19 mouse cellular contexts compared by ENCODE assay signal in the genomic region with DNA sequence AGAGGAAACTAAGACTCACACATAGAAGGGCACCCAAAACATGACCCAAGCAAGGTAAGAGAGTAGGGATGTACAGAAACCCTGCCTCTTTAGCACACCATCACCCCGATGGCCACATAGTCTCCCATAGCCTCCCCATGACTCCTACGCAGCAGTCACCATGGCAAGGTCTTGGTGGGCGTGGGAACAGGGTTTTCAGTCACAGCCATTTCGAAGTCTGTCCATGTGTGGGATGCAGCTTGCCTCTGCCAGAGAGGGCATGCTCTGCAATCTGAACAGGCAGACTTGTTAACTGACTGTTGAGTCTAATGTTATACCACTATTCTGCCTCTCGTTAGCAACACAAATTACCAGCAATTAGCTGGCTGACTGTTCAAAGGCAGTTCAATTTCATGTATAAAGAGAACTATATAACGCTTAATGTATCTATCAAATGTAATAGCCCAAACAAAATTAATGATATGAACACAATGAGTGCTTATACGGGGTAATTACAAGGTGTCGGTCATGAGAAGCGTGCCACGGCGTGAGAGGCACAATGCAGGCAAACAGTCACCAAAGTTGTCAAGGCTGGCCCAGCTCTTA.
DNase-seq lines count a peak whose midpoint lies in the region; ATAC-seq and TF ChIP-seq lines count a peak whose summit lies in the region.
"Had no signal": no experiment of that assay in that cellular context is flagged by ENCODE, and none has a peak within 500 bp of the region (broad histone marks: within the 10 kb centered on the region; RNA-seq: fewer than 3 reads in every experiment).

No protein-coding gene starts in this region.

- 93% methylated on average over 11 of the region's 11 CpGs for WGBS in heart, embryonic 11.5 days (ENCODE audit: insufficient replicate concordance)
- WGBS in hindbrain, embryonic 16.5 days, result 70% methylated on average over 11 of the region's 11 CpGs
- WGBS in hindbrain, embryonic 11.5 days, result 89% methylated on average over 11 of the region's 11 CpGs
- WGBS in midbrain, embryonic 15.5 days, result 89% methylated on average over 11 of the region's 11 CpGs
- 92% methylated on average over 11 of the region's 11 CpGs for WGBS in midbrain, embryonic 10.5 days
- 94% methylated on average over 11 of the region's 11 CpGs for WGBS in lung, adult 2 months

- H3K4me1 ChIP-seq in heart, embryonic 11.5 days (ENCODE audit: control insufficient read depth, insufficient read depth, low read length), result peaks cover 5% of the 10 kb centered on the region; the same call in 1 of the 2 replicates
- H3K4me1 ChIP-seq in hindbrain, embryonic 16.5 days (ENCODE audit: control insufficient read depth, insufficient read depth, low read depth, low read length), result peaks cover 53% of the 10 kb centered on the region
- peaks cover 11% of the 10 kb centered on the region; the same call in 1 of the 2 replicates for H3K4me1 ChIP-seq in hindbrain, embryonic 11.5 days (replicated peaks; ENCODE audit: control insufficient read depth, insufficient read depth, low read length)
- peaks cover 80% of the 10 kb centered on the region for H3K4me1 ChIP-seq in midbrain, embryonic 15.5 days
- peaks cover 65% of the 10 kb centered on the region for H3K4me1 ChIP-seq in midbrain, embryonic 10.5 days
- no peaks in the 10 kb centered on the region for H3K4me1 ChIP-seq in lung, adult 2 months (ENCODE audit: control insufficient read depth, insufficient read depth, low read length)

- ATAC-seq in heart, embryonic 11.5 days (replicated peaks; ENCODE audit: insufficient number of reproducible peaks, low FRiP score, low TSS enrichment), result no peak
- ATAC-seq in hindbrain, embryonic 16.5 days, result no peak
- no peak for ATAC-seq in hindbrain, embryonic 11.5 days (ENCODE audit: low FRiP score)
- ATAC-seq in midbrain, embryonic 15.5 days (replicated peaks), result no peak
- ATAC-seq: forebrain, postnatal 0 days had no signal

- no peak overlapping the region for H3K4me2 ChIP-seq in heart, embryonic 11.5 days
- H3K4me2 ChIP-seq in hindbrain, embryonic 16.5 days (ENCODE audit: low read length), result no peak overlapping the region
- no peak overlapping the region for H3K4me2 ChIP-seq in hindbrain, embryonic 11.5 days (replicated peaks; ENCODE audit: low read depth, low read length)
- H3K4me2 ChIP-seq in midbrain, embryonic 15.5 days, result no peak overlapping the region
- H3K4me2 ChIP-seq: heart, embryonic 15.5 days had no signal

- no peak overlapping the region for H3K9ac ChIP-seq in heart, embryonic 11.5 days (ENCODE audit: low read depth, low read length)
- no peak overlapping the region for H3K9ac ChIP-seq in hindbrain, embryonic 16.5 days (ENCODE audit: low read depth, low read length)
- H3K9ac ChIP-seq in hindbrain, embryonic 11.5 days (ENCODE audit: low read depth, low read length), result no peak overlapping the region
- no peak overlapping the region for H3K9ac ChIP-seq in midbrain, embryonic 15.5 days
- H3K9ac ChIP-seq: forebrain, postnatal 0 days; heart, embryonic 15.5 days had no signal

- DNase-seq in heart, adult 11 months, result peak; percentile 61
- DNase-seq in hindbrain, embryonic 11.5 days (ENCODE audit: low spot score), result no peak
- no peak for DNase-seq in midbrain, embryonic 10.5 days (ENCODE audit: low spot score)
- DNase-seq in lung, adult 2 months, result no peak
- DNase-seq: adrenal gland, adult 2 months; adrenal gland, postnatal 25 days; cerebellum, adult 2 months; cerebellum, postnatal 10 days; forebrain, postnatal 0 days; gastrocnemius, postnatal 25 days; heart, adult 18-20 months; heart, postnatal 14 days; kidney, adult 11 months had no signal

- no peak for TF ChIP-seq POLR2A in lung, adult 2 months (IDR thresholded peaks at IDR 0.05; ENCODE audit: borderline replicate concordance, extremely low read depth, low read depth, low read length)

- no peaks in the 10 kb centered on the region for H3K9me3 ChIP-seq in heart, embryonic 11.5 days (replicated peaks; ENCODE audit: control insufficient read depth, low read length)
- H3K9me3 ChIP-seq in hindbrain, embryonic 16.5 days (ENCODE audit: control insufficient read depth, low read length), result no peaks in the 10 kb centered on the region
- H3K9me3 ChIP-seq in hindbrain, embryonic 11.5 days (ENCODE audit: control insufficient read depth, low read length), result no peaks in the 10 kb centered on the region
- H3K9me3 ChIP-seq in midbrain, embryonic 15.5 days, result no peaks in the 10 kb centered on the region
- no peaks in the 10 kb centered on the region for H3K9me3 ChIP-seq in midbrain, embryonic 10.5 days (replicated peaks)
- H3K9me3 ChIP-seq: embryonic facial prominence, embryonic 10.5 days; heart, embryonic 10.5 days; heart, embryonic 15.5 days had no signal

- H3K4me3 ChIP-seq in heart, embryonic 11.5 days (ENCODE audit: low read depth, low read length), result no peak overlapping the region
- no peak overlapping the region for H3K4me3 ChIP-seq in hindbrain, embryonic 16.5 days (ENCODE audit: low read length)
- no peak overlapping the region for H3K4me3 ChIP-seq in hindbrain, embryonic 11.5 days (ENCODE audit: low read depth, low read length)
- no peak overlapping the region for H3K4me3 ChIP-seq in midbrain, embryonic 15.5 days
- H3K4me3 ChIP-seq in midbrain, embryonic 10.5 days, result no peak overlapping the region
- no peak overlapping the region for H3K4me3 ChIP-seq in lung, adult 2 months (replicated peaks; ENCODE audit: extremely low read depth, low read depth, low read length)
- H3K4me3 ChIP-seq: embryonic facial prominence, embryonic 10.5 days; heart, embryonic 10.5 days; heart, embryonic 15.5 days had no signal

- no peaks in the 10 kb centered on the region for H3K27me3 ChIP-seq in heart, embryonic 11.5 days (ENCODE audit: control insufficient read depth, insufficient read depth, low read length)
- no peaks in the 10 kb centered on the region for H3K27me3 ChIP-seq in hindbrain, embryonic 16.5 days (replicated peaks; ENCODE audit: control insufficient read depth, insufficient read depth, low read length)
- H3K27me3 ChIP-seq in hindbrain, embryonic 11.5 days (ENCODE audit: control insufficient read depth, insufficient read depth, low read length), result no peaks in the 10 kb centered on the region
- no peaks in the 10 kb centered on the region for H3K27me3 ChIP-seq in midbrain, embryonic 15.5 days (replicated peaks)
- H3K27me3 ChIP-seq in midbrain, embryonic 10.5 days (ENCODE audit: low read depth, poor library complexity, severe bottlenecking), result no peaks in the 10 kb centered on the region
- H3K27me3 ChIP-seq: heart, embryonic 15.5 days had no signal

- no peak for TF ChIP-seq CTCF in lung, adult 2 months (IDR thresholded peaks at IDR 0.05; ENCODE audit: insufficient read depth, low read length)

- H3K36me3 ChIP-seq in heart, embryonic 11.5 days (ENCODE audit: control insufficient read depth, insufficient read depth, low read length), result no peaks in the 10 kb centered on the region
- H3K36me3 ChIP-seq in hindbrain, embryonic 16.5 days (ENCODE audit: control insufficient read depth, insufficient read depth, low read length), result no peaks in the 10 kb centered on the region
- no peaks in the 10 kb centered on the region for H3K36me3 ChIP-seq in hindbrain, embryonic 11.5 days (ENCODE audit: control insufficient read depth, insufficient read depth, low read length)
- no peaks in the 10 kb centered on the region for H3K36me3 ChIP-seq in midbrain, embryonic 15.5 days (replicated peaks)
- peaks cover 23% of the 10 kb centered on the region for H3K36me3 ChIP-seq in midbrain, embryonic 10.5 days
- H3K36me3 ChIP-seq: heart, embryonic 10.5 days; heart, embryonic 15.5 days had no signal

- H3K27ac ChIP-seq in heart, embryonic 11.5 days (ENCODE audit: low read depth, low read length), result no peak overlapping the region
- H3K27ac ChIP-seq in hindbrain, embryonic 16.5 days (ENCODE audit: low read depth, low read length), result 0 out of 2 replicates have a peak overlapping the region, but pooled peaks have one; percentile 4
- H3K27ac ChIP-seq in hindbrain, embryonic 11.5 days (ENCODE audit: low read depth, low read length), result no peak overlapping the region
- peak overlapping the region; percentile 58; the same call in 1 of the 2 replicates for H3K27ac ChIP-seq in midbrain, embryonic 15.5 days
- no peak overlapping the region for H3K27ac ChIP-seq in midbrain, embryonic 10.5 days (replicated peaks)
- H3K27ac ChIP-seq: embryonic facial prominence, embryonic 10.5 days; heart, embryonic 10.5 days; heart, embryonic 15.5 days had no signal

Comparison
In these comparisons a context has a peak if more than half of its experiments do, and no peak if none do; other contexts are left out.
1. H3K27ac ChIP-seq: peak in hindbrain, embryonic 16.5 days (single experiment) and midbrain, embryonic 15.5 days (single experiment); none in heart, embryonic 11.5 days (single experiment), hindbrain, embryonic 11.5 days (single experiment) and midbrain, embryonic 10.5 days (single experiment).